Mouse (Mus musculus) layer of hippocampus, adult 6 months (tissue): ENCODE results near the gene Gm10037. TPM values are rescaled to one million over a fixed set of nuclear protein-coding genes. Genes with fewer than 3 reads are reported as not detected.

Experiments used
- long read RNA-seq, 2 experiments: library from polyadenylated mRNA; unstranded; transcript quantifications; one replicate each; pipeline ENCODE4 v2.0.0; 2019 to 2020
- polyA plus RNA-seq: library from polyadenylated mRNA; unstranded; fragments of <200 nt; fragmentation: Nextera tagmentation; gene quantifications from 2 replicates; pipeline ENCODE4 v1.2.3, GENCODE M21; 2021

The Gm10037 gene
- polyA plus RNA-seq = 10.1 and 10.3 TPM in 2 replicates
- long read RNA-seq, experiment 1, partial matches to known transcripts = 0 of 7 reads
- long read RNA-seq, experiment 1, other reads (novel, unspliced or antisense) = 7 of 7 reads
- long read RNA-seq, experiment 2, partial matches to known transcripts = 0 of 12 reads
- long read RNA-seq, experiment 2, other reads (novel, unspliced or antisense) = 11 of 12 reads

GRCm38 (mm10) chr13:67830911-67831336 is at the start of gene Gm10037:
Gm10037 (plus strand) TSS chr13:67831106.

GRCm38 (mm10) chr13:67813710-67814660 is 16.9 kb upstream of the Gm10037 start, which contains the start of gene Zfp273:
Zfp273 (plus strand) TSS chr13:67813740.

GRCm38 (mm10) chr13:67863026-67863425 is 32.1 kb downstream of the Gm10037 start, which contains the start of gene BC048507:
BC048507 (plus strand) TSS chr13:67863326.

Other genes starting within 250 kb of the Gm10037 start
- 2.2 and 2.7 TPM in 2 replicates for gene Zfp729b, start 221.4 kb upstream of the Gm10037 start, polyA plus RNA-seq
- 1.5 TPM in 1 of 2 replicates, not detected in the other for gene Gm49345, start 193.3 kb upstream of the Gm10037 start, polyA plus RNA-seq
- 1.6 and 1.9 TPM in 2 replicates for gene Zfp729a, start 193.3 kb upstream of the Gm10037 start, polyA plus RNA-seq
- gene Zfp738, start 144.0 kb upstream of the Gm10037 start, polyA plus RNA-seq = 6.2 and 7.2 TPM in 2 replicates
- gene Zfp65, start 101.9 kb upstream of the Gm10037 start, polyA plus RNA-seq = 2.5 and 3.0 TPM in 2 replicates
- gene Zfp85, start 75.9 kb upstream of the Gm10037 start, polyA plus RNA-seq = 3.5 and 4.0 TPM in 2 replicates
- 1.8 and 2.3 TPM in 2 replicates for gene Zfp493, start 51.4 kb upstream of the Gm10037 start, polyA plus RNA-seq
- 2.9 and 3.0 TPM in 2 replicates for gene Zfp273, start 17.4 kb upstream of the Gm10037 start, polyA plus RNA-seq
- not detected in 2 replicates for gene BC048507, start 32.2 kb downstream of the Gm10037 start, polyA plus RNA-seq